Mouse (Mus musculus) testis, adult 2 months (tissue): ENCODE measurements at regions not wholly inside any gene's neighbourhood (a gene's known extent, or its start where the extent isn't known, plus 50 kb on each side); places are given as distances from the start of the nearest gene placed in this dataset.

Source experiments
- CTCF ChIP-seq: fragments of 200-500 bp; IDR thresholded peaks from 2 replicates; pipeline ENCODE4 v1.5.1; 2012; ENCODE audit warnings: low read depth, mild to moderate bottlenecking, inconsistent platforms, low read length, moderate library complexity; ENCODE audit not compliant: control insufficient read depth, insufficient read depth, insufficient replicate concordance
- POLR2A ChIP-seq: fragments of 200-500 bp; IDR thresholded peaks from 2 replicates; pipeline ENCODE4 v1.6.1; 2012; ENCODE audit warnings: low read depth, mild to moderate bottlenecking, inconsistent platforms, low read length, moderate library complexity; ENCODE audit not compliant: control insufficient read depth

GRCm38 (mm10) chr13:107621337-107621736, 422.9 kb upstream of the Smim15 start:
- TF ChIP-seq CTCF (no peak), POLR2A (no peak)
